Mouse (Mus musculus): ENCODE results near the gene Tuba4a. TPM values are rescaled to one million over a fixed set of nuclear protein-coding genes. Genes with fewer than 3 reads are reported as not detected.
"Not testable (repeated sequence)": the region's sequence is repeated elsewhere in the genome, so short reads cannot be mapped to it uniquely, and the experiment has no call there.

The Tuba4a gene
- total RNA-seq, 2 experiments from 2014 or later: 101 to 111 TPM

- intact Hi-C loops (cut with DNase I): no loop called here
- peak; percentile 77 for DNase-seq
These were observed 16.7 kb upstream of the Tuba4a start, which contains the start of gene Dnajb2 for GRCm38 (mm10) chr1:75236117-75237050. Gene Dnajb2, plus strand, starts transcription at chr1:75236406.

- intact Hi-C loops (cut with DNase I): no loop called here
These were observed 14.9 kb upstream of the Tuba4a start for GRCm38 (mm10) chr1:75234606-75235005.

DNA sequence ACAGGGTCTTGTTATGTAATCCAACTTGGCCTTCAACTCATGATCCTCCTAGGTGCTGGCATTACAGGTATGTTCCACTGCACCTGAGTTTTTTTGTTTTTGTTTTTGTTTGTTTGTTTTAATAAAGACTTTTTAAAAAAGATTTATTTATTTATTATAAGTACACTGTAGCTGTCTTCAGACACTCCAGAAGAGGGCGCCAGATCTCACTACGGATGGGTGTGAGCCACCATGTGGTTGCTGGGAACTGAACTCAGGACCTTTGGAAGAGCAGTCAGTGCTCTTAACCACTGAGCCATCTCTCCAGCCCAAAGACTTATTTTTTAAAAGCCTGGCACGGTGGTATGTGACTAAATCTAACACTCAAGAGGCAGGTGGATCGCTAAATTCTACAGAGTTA lies 12.8 kb upstream of the Tuba4a start:
- intact Hi-C loops (cut with DNase I); DNase-seq: not testable (repeated sequence)

More at GRCm38 (mm10) chr1:75234606-75235005, 14.9 kb upstream of the Tuba4a start:
- DNase-seq: peak; percentile 85

DNA sequence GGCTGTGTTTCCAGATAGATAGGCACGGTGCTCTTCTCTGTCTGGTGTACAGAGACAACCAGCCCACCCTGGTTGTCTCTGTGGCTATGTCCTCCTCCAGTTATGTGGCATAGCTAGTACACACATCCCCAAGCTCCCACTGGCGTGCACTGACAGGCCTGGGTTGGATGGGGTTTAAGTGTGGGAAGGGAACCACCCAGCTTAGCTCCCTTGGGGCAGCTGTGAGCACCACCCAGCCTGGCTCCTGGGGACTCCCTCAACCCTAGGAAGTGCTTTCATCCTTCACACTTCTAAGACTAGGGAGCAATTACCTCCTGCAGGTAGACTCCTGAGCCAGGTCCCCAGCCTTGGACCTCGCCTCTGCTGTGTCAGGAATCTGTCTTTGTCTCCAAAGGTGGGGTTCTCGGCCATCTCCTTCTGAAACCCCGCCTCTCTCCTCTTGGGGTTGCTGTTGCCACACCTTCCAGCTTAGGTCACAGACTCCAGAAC lies 12.0 kb upstream of the Tuba4a start, which contains the start of gene A630095N17Rik:
A630095N17Rik (minus strand) TSS at position 439 of the 489 bp plus-strand sequence.
- intact Hi-C loops (cut with DNase I): no loop called here
- DNase-seq: no peak

DNA sequence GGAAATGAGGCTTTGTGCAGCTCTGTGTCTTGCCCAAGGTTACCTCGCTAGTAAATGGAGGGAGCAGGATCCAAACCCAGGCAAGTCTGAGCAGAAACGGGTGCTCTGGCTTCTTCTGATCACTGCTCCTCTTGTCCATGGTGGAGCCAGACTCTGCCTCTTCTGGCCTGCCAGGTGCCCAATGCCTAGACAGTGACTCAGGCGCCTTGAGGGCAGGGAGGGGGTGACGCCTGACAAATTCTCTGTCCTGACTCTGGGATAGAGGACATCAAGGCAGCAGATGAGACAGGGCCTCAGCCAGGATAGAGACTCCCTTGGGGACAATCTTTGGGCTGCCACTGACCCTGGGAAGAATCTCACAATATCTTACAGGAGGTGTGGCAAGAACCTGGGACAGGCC lies 11.6 kb upstream of the Tuba4a start:
- no peak for DNase-seq
- intact Hi-C loops (cut with DNase I): no loop called here

DNA sequence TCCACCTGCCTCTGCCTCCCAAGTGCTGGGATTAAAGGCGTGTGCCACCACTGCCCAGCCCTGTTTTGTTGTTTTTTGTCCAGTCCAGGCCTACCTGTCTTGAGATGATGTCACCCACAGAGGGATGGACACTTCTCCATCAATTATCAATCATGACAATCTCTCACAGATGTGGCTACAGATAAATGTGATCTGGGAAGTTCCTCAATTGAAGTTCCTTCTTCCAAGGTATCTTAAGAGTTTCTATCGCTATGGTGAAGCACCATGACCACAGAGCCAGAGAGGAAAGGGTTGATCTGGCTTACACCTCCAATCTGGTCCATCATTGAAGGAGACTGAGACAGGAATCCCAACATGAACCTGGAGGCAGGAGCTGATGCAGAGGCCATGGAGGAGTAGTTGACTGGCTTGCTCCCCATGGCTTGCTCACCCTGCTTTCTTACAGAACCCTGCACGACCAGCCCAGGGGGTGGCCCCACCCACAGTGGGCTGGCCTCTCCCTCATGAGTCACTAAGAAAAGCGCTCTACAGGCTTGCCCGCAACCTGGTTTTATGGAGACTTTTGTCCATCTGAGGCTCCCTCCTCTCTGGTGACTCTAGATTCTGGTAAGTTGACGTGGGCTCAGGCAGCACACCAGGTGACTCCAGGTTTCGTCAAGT lies 10.8 kb upstream of the Tuba4a start:
- no peak for DNase-seq
- intact Hi-C loops (cut with DNase I): no loop called here

DNA sequence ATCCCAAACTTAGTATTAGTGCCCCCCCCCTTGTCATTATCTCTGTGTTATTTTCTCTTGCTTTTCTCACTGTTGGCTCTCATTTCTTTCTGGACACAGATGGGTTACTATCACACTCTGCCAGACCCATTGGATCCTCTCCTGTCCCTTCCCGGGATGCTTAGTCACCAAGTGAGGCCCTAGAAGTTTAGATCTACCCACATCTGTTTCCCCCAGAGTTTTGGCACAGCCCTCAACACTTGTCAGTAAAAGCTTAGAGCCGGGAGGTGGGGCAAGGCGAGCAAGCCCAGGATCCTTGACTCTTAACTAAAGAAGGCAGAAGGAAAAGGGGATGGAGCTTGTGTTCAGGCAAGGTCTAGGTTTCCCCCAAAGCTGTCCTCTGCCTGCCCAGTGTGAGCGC lies 9.5 kb upstream of the Tuba4a start:
- intact Hi-C loops (cut with DNase I): no loop called here
- no peak for DNase-seq

DNA sequence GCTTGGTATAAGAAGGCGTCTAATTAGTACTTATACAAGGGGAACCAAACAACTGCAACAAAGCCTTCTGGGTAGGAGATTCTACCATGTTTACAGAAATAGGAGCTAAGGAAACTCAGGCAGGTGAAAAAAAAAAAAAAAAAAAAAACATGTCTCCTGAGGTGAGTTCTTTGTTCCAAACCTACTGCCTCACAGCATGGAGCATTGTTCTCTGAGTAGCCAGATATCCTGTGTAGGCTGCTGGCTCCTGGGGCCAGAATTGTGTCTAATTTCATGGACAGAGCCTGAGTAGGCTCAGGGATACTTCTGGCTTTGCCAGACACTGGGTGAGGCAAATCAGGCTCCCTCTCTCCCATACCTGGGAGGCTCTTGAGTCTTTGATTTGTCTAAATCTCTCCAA lies 8.0 kb upstream of the Tuba4a start:
- intact Hi-C loops (cut with DNase I): no loop called here

GRCm38 (mm10) chr1:75226138-75226537 lies 6.5 kb upstream of the Tuba4a start:
- DNase-seq: no peak
- intact Hi-C loops (cut with DNase I): no loop called here

More for the DNA sequence above, 8.0 kb upstream of the Tuba4a start:
- no peak for DNase-seq

GRCm38 (mm10) chr1:75225473-75225872 lies 5.8 kb upstream of the Tuba4a start:
- intact Hi-C loops (cut with DNase I): no loop called here
- no peak for DNase-seq

DNA sequence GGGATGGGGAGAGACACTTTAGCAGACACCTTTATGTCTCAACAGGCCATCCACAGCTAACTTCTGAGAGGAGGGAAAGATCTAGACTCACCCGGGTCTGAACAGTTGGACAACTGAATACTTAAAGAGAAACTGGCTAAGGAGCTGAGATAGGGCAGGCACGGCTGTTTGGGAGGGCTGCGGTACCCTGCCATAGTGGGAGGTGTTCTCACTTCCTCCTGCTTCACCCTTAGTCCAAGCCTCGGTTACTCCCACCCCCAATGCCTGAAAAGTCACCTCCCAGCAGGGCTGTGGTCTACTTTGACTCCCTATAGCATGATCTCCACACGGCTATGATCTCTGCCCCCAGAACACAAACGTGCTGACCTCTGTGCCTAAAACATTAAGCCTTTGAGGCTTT lies 3.9 kb upstream of the Tuba4a start:
- intact Hi-C loops (cut with DNase I): no loop called here
- no peak for DNase-seq

DNA sequence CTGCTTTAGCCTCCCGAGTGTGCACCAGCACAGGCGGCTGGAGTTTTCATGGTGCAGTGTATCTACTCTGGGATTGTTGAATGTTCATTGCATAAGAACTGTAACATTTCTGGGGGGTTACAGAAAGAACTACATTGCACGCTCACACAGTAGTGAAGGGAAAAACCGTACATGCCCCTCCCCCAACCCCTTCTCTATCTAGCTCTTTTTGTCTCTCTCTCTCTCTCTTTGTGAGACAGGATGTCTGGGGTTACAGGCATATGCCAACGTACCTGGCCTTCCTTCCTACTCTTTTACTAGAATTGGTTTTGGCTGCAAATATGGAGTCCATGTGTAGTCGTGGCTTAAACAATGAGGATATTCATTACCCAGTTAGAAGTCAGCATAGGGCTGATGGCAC lies 3.3 kb upstream of the Tuba4a start:
- intact Hi-C loops (cut with DNase I): no loop called here
- no peak for DNase-seq

GRCm38 (mm10) chr1:75221538-75221937 lies 1.9 kb upstream of the Tuba4a start:
- no peak for DNase-seq
- intact Hi-C loops (cut with DNase I): no loop called here

GRCm38 (mm10) chr1:75219078-75219477 lies 587 bp downstream of the Tuba4a start:
- peak; percentile 75 for DNase-seq
- intact Hi-C loops (cut with DNase I): no loop called here

DNA sequence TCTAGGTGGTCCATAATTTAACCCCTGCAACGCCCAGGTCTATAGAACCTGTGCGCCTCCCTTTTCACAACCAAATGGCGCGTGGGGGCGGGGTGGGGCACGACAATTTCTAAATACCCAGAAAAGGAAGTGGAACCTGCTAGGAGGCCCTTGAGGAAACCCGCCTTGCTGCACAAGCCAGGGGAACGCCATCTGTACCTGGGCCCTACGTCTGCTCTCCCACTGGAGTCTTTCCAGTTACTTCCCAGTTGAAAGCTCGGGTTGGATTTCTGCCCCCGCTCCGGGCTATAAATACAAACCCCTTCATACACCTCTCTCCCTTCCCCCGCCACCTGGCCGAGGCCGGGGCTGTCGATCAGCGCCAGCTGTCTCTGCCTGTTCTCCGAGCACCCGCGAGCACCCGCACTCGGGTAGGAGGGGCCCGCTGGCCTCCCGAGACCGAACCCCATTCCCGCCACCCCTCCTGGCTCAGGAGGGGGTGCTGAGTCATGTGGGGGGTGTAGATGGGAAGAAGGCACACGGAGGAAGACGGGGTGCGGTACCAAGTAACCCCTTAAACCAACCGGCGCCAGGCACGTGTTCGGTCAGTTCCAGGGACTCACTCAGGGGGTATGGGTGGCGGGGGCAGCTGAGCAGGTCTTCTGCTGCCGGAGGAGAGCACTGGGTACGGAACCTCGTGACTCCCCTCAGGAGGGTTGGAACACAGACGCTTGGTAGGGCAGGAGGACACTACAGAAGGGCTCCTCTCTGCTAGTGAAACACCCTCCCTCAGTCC lies 1.3 kb downstream of the Tuba4a start:
- peak; percentile 46 for DNase-seq
- intact Hi-C loops (cut with DNase I): no loop called here

DNA sequence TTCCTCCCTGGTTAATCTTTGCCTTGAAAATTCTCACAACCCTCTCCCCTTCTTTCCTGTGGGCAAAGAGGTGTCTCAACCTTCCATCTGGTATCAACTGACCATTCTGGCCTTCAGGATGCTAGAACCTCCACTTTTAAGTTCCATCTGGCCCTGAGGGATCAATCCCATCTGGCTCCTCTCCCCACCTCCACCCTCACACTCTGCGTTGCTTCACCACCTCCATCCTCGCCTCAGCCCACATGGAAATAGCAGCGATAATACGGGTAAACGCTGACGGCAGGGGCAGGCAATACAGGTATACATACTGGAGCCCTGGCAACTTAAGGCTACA lies 1.8 kb downstream of the Tuba4a start:
- intact Hi-C loops (cut with DNase I): no loop called here
- DNase-seq: no peak

DNA sequence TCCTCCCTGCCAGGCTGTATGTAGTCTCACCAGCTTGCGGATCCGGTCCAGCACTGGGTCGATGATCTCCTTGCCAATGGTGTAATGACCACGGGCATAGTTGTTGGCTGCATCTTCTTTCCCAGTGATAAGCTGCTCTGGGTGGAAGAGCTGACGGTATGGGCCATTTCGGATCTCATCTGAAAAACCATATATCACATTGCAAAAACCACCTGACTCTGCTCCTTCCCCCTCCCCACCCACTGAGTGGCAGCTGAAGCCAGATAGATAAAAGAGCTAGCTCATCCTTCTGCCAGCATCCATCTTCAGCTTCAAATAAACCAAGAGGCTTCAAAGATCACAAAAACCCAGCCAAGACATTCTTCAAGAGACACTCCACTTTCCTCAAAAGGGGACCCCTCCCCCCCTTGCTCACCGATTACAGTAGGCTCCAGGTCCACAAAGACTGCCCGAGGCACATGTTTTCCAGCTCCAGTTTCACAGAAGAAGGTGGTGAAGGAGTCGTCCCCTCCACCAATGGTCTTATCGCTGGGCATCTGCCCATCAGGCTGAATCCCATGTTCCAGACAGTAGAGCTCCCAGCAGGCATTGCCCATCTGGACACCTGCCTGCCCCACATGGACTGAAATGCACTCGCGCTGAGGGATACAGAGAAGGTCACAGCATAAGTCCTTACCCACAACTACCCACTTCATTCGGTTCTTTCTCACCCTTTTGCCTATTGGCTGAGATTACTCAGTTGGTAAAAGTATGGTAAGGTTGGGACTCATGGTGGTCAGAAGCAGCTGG lies 2.7 kb downstream of the Tuba4a start:
- intact Hi-C loops (cut with DNase I): no loop called here
- no peak for DNase-seq

GRCm38 (mm10) chr1:75215785-75216184 lies 3.9 kb downstream of the Tuba4a start:
- intact Hi-C loops (cut with DNase I): no loop called here
- DNase-seq: no peak

DNA sequence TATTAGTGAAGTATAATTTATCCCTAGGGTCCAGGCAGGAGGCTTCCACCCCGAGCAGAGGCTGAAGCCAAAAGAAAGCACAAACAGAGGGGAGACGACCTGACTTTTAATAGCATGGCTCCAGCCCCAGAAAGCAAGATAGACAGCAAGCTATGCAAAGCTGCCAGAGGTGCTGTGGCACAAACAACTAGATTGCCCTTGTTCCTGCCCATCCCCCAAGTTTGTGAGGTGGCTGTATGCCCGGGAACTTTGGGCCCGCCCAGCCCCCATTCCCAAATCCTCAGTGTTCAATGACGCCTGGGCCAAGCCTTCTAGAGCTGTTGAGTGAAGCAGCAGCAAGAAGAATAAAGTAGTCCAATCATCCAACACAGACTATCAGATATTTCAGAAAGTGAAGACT lies 4.8 kb downstream of the Tuba4a start:
- DNase-seq: peak; percentile 22
- intact Hi-C loops (cut with DNase I): no loop called here

GRCm38 (mm10) chr1:75214442-75214841 lies 5.2 kb downstream of the Tuba4a start:
- intact Hi-C loops (cut with DNase I): no loop called here
- DNase-seq: no peak
